Mouse (Mus musculus) lung, embryonic 14.5 days (tissue): ENCODE results near the gene Iqch. TPM values are rescaled to one million over a fixed set of nuclear protein-coding genes. Genes with fewer than 3 reads are reported as not detected.

Source experiments
- ATAC-seq: fragments of 200-750 bp; cut with Nextera tagmentation; 2 replicates; pipeline ENCODE4 v1.8.0; 2017; ENCODE audit warnings: mild to moderate bottlenecking, moderate TSS enrichment, moderate library complexity; ENCODE audit not compliant: insufficient read depth
- DNase-seq: peaks from one replicate; pipeline ENCODE4 v3.0.0-alpha.2; 2015
- H3K27ac ChIP-seq: fragments of 300-500 bp; sonication (generic); 2 replicates; pipeline ENCODE4 v1.5.1; 2014; ENCODE audit warnings: low read depth, mild to moderate bottlenecking, moderate library complexity
- H3K27me3 ChIP-seq: fragments of 300-500 bp; sonication (generic); 2 replicates; pipeline ENCODE4 v1.6.1; 2014; ENCODE audit warnings: low read length, control low read depth; ENCODE audit not compliant: insufficient read depth
- H3K36me3 ChIP-seq: fragments of 300-500 bp; sonication (generic); 2 replicates; pipeline ENCODE4 v1.6.1; 2014; ENCODE audit warnings: control low read depth; ENCODE audit not compliant: insufficient read depth
- H3K4me1 ChIP-seq: fragments of 300-500 bp; sonication (generic); 2 replicates; pipeline ENCODE4 v1.6.1; 2014; ENCODE audit warnings: antibody characterized with exemption, control low read depth; ENCODE audit not compliant: insufficient read depth
- H3K4me2 ChIP-seq: fragments of 300-500 bp; sonication (generic); 2 replicates; pipeline ENCODE4 v1.6.1; 2014; ENCODE audit warnings: mild to moderate bottlenecking
- H3K4me3 ChIP-seq: fragments of 300-500 bp; sonication (generic); 2 replicates; pipeline ENCODE4 v1.5.1; 2014; ENCODE audit warnings: low read depth, low read length
- H3K9ac ChIP-seq: fragments of 300-500 bp; sonication (generic); 2 replicates; pipeline ENCODE4 v1.6.1; 2014
- H3K9me3 ChIP-seq: fragments of 300-500 bp; sonication (generic); 2 replicates; pipeline ENCODE4 v1.6.1; 2016; ENCODE audit warnings: low read depth, low read length, control low read depth
- CTCF ChIP-seq: IDR thresholded peaks from 2 replicates; pipeline ENCODE4 v1.5.1; 2016; ENCODE audit warnings: antibody characterized with exemption, low read depth
- WGBS: fragments of 180-500 bp; shearing (Covaris S2); extraction: QIAGEN DNeasy Blood & Tissue Kit; methylation state at CpG from one replicate; pipeline ENCODE4 v1.1.7; 2014; 5-methylcytosine and 5-hydroxymethylcytosine counted together
- polyA plus RNA-seq: library from polyadenylated mRNA; unstranded; fragments of >200 nt; fragmentation: Nextera tagmentation; extraction: Ambion mirVana; gene quantifications from 2 replicates; pipeline ENCODE4 v1.2.1, GENCODE M21; 2014

Iqch gene
- polyA plus RNA-seq, 1 experiment from 2014 or later = 0.05 TPM

- H3K36me3 ChIP-seq = no peaks in the 10 kb centered on the region
- H3K4me1 ChIP-seq = no peaks in the 10 kb centered on the region
- no peak overlapping the region for H3K4me3 ChIP-seq
- H3K27ac ChIP-seq = no peak overlapping the region
- no peaks in the 10 kb centered on the region for H3K27me3 ChIP-seq
- no peak overlapping the region for H3K9ac ChIP-seq
- H3K4me2 ChIP-seq = no peak overlapping the region
- no peak for ATAC-seq
- WGBS = 85% methylated on average over 14 of the region's 14 CpGs
- DNase-seq = no peak
- TF ChIP-seq CTCF = no peak
- H3K9me3 ChIP-seq = no peaks in the 10 kb centered on the region
Observed at GRCm38 (mm10) chr9:63523251-63523936, 78.9 kb downstream of the Iqch start.

- Histone ChIP-seq H3K4me3 (no peak overlapping the region), H3K4me2 (no peak overlapping the region), H3K36me3 (no peaks in the 10 kb centered on the region), H3K4me1 (no peaks in the 10 kb centered on the region), H3K9ac (no peak overlapping the region), H3K9me3 (no peaks in the 10 kb centered on the region), H3K27ac (no peak overlapping the region), H3K27me3 (no peaks in the 10 kb centered on the region)
- no peak for TF ChIP-seq CTCF
- WGBS = 46% methylated on average over 5 of the region's 5 CpGs
- DNase-seq (no peak), ATAC-seq (no peak)
Observed at GRCm38 (mm10) chr9:63512851-63513250, 89.4 kb downstream of the Iqch start.

GRCm38 (mm10) chr9:63511034-63511433, 91.3 kb downstream of the Iqch start:
- ATAC-seq = no peak
- Histone ChIP-seq H3K4me2 (no peak overlapping the region), H3K9ac (no peak overlapping the region), H3K27me3 (no peaks in the 10 kb centered on the region), H3K4me3 (no peak overlapping the region), H3K9me3 (no peaks in the 10 kb centered on the region), H3K36me3 (no peaks in the 10 kb centered on the region), H3K27ac (no peak overlapping the region), H3K4me1 (no peaks in the 10 kb centered on the region)
- DNase-seq = peak; percentile 31
- WGBS = 56% methylated on average over 4 of the region's 4 CpGs
- TF ChIP-seq CTCF = peak; percentile 12; the same call in 1 of the 2 replicates

GRCm38 (mm10) chr9:63507110-63507509, 95.2 kb downstream of the Iqch start:
- 72% methylated on average over 8 of the region's 8 CpGs for WGBS
- no peak for DNase-seq
- H3K9ac ChIP-seq = no peak overlapping the region

GRCm38 (mm10) chr9:63503890-63504289, 98.4 kb downstream of the Iqch start:
- Histone ChIP-seq H3K9ac (no peak overlapping the region), H3K36me3 (no peaks in the 10 kb centered on the region), H3K9me3 (no peaks in the 10 kb centered on the region), H3K4me1 (no peaks in the 10 kb centered on the region), H3K4me3 (no peak overlapping the region), H3K27ac (no peak overlapping the region), H3K4me2 (no peak overlapping the region), H3K27me3 (no peaks in the 10 kb centered on the region)
- ATAC-seq = no peak
- no peak for DNase-seq
- TF ChIP-seq CTCF = no peak
- WGBS = 63% methylated on average over 2 of the region's 2 CpGs

More at GRCm38 (mm10) chr9:63507110-63507509, 95.2 kb downstream of the Iqch start:
- no peaks in the 10 kb centered on the region for H3K4me1 ChIP-seq
- TF ChIP-seq CTCF = no peak
- no peak for ATAC-seq
- H3K4me2 ChIP-seq = no peak overlapping the region
- H3K9me3 ChIP-seq = no peaks in the 10 kb centered on the region
- H3K4me3 ChIP-seq = no peak overlapping the region
- H3K36me3 ChIP-seq = no peaks in the 10 kb centered on the region
- H3K27me3 ChIP-seq = no peaks in the 10 kb centered on the region
- no peak overlapping the region for H3K27ac ChIP-seq

- no peak for TF ChIP-seq CTCF
- no peak overlapping the region for H3K9ac ChIP-seq
Observed at GRCm38 (mm10) chr9:63501516-63501915, 100.8 kb downstream of the Iqch start.

GRCm38 (mm10) chr9:63499912-63500311, 102.4 kb downstream of the Iqch start:
- Histone ChIP-seq H3K36me3 (no peaks in the 10 kb centered on the region), H3K9ac (no peak overlapping the region), H3K27me3 (no peaks in the 10 kb centered on the region), H3K27ac (no peak overlapping the region), H3K9me3 (no peaks in the 10 kb centered on the region), H3K4me2 (no peak overlapping the region), H3K4me1 (no peaks in the 10 kb centered on the region), H3K4me3 (no peak overlapping the region)
- DNase-seq (no peak), ATAC-seq (no peak)
- TF ChIP-seq CTCF = no peak
- 72% methylated on average over 8 of the region's 8 CpGs for WGBS

More at GRCm38 (mm10) chr9:63501516-63501915, 100.8 kb downstream of the Iqch start:
- DNase-seq (no peak), ATAC-seq (no peak)
- H3K4me1 ChIP-seq = no peaks in the 10 kb centered on the region
- H3K4me3 ChIP-seq = no peak overlapping the region
- H3K4me2 ChIP-seq = no peak overlapping the region
- no peak overlapping the region for H3K27ac ChIP-seq
- H3K36me3 ChIP-seq = no peaks in the 10 kb centered on the region
- H3K9me3 ChIP-seq = no peaks in the 10 kb centered on the region
- H3K27me3 ChIP-seq = no peaks in the 10 kb centered on the region
- WGBS = 86% methylated on average over 1 of the region's 1 CpGs

GRCm38 (mm10) chr9:63495786-63496185, 106.5 kb downstream of the Iqch start:
- H3K4me2 ChIP-seq = no peak overlapping the region
- WGBS = 78% methylated on average over 2 of the region's 2 CpGs
- H3K27ac ChIP-seq = no peak overlapping the region
- no peak for TF ChIP-seq CTCF
- DNase-seq (no peak), ATAC-seq (no peak)
- H3K4me3 ChIP-seq = no peak overlapping the region
- no peaks in the 10 kb centered on the region for H3K4me1 ChIP-seq
- no peaks in the 10 kb centered on the region for H3K36me3 ChIP-seq
- H3K27me3 ChIP-seq = no peaks in the 10 kb centered on the region
- H3K9me3 ChIP-seq = no peaks in the 10 kb centered on the region
- H3K9ac ChIP-seq = no peak overlapping the region
